In genomic region chr13:93191831-93192645, GRCm38 (mm10) we compare ENCODE assay signal across 8 mouse cellular contexts. TPM values are rescaled to one million over a fixed set of nuclear protein-coding genes. Genes with fewer than 3 reads are reported as not detected.
DNase-seq lines count a peak whose midpoint lies in the region; ATAC-seq and TF ChIP-seq lines count a peak whose summit lies in the region.

TSS of gene Tent2 (minus strand) at chr13:93192385.

- H3K4me3 ChIP-seq in embryonic facial prominence, embryonic 13.5 days, result peak within 1 kb of the TSS; percentile 84
- peak within 1 kb of the TSS; percentile 64 for H3K4me3 ChIP-seq in kidney, adult 2 months (ENCODE audit: insufficient read depth, low read depth, low read length)
- peak within 1 kb of the TSS; percentile 98 for H3K4me3 ChIP-seq in limb, embryonic 12.5 days (replicated peaks)
- H3K4me3 ChIP-seq in midbrain, embryonic 15.5 days, result peak within 1 kb of the TSS; percentile 99
- peak within 1 kb of the TSS; percentile 96 for H3K4me3 ChIP-seq in spleen, adult 2 months (ENCODE audit: extremely low read depth, insufficient read depth, insufficient read length)

- H3K27me3 ChIP-seq in embryonic facial prominence, embryonic 13.5 days, result no peaks in the 10 kb centered on the region
- no peaks in the 10 kb centered on the region for H3K27me3 ChIP-seq in kidney, adult 2 months (replicated peaks; ENCODE audit: control insufficient read depth, insufficient read depth, low read length)
- no peaks in the 10 kb centered on the region for H3K27me3 ChIP-seq in limb, embryonic 12.5 days
- no peaks in the 10 kb centered on the region for H3K27me3 ChIP-seq in midbrain, embryonic 15.5 days (replicated peaks)
- no peaks in the 10 kb centered on the region for H3K27me3 ChIP-seq in spleen, adult 2 months (ENCODE audit: control insufficient read depth, insufficient read depth, low read length)

- H3K36me3 ChIP-seq in embryonic facial prominence, embryonic 13.5 days, result no peaks in the 10 kb centered on the region
- H3K36me3 ChIP-seq in kidney, adult 2 months (ENCODE audit: control insufficient read depth, insufficient read depth, low read length), result no peaks in the 10 kb centered on the region
- H3K36me3 ChIP-seq in limb, embryonic 12.5 days, result 0 out of 2 replicates have a peak, but pooled peaks cover 3% of the 10 kb centered on the region
- no peaks in the 10 kb centered on the region for H3K36me3 ChIP-seq in midbrain, embryonic 15.5 days (replicated peaks)
- H3K36me3 ChIP-seq in spleen, adult 2 months (ENCODE audit: control insufficient read depth, insufficient read depth, low read length), result no peaks in the 10 kb centered on the region

- ATAC-seq in embryonic facial prominence, embryonic 13.5 days (ENCODE audit: insufficient number of reproducible peaks, insufficient read depth, low FRiP score, low TSS enrichment, low read depth), result peak; percentile 98
- peak; percentile 100 for ATAC-seq in limb, embryonic 12.5 days (ENCODE audit: insufficient number of reproducible peaks, insufficient read depth, low FRiP score, low TSS enrichment, low read depth)
- ATAC-seq in midbrain, embryonic 15.5 days (replicated peaks), result peak; percentile 100

- under 1% methylated on average over 70 of the region's 72 CpGs for WGBS in embryonic facial prominence, embryonic 13.5 days
- under 1% methylated on average over 72 of the region's 72 CpGs for WGBS in kidney, adult 2 months
- WGBS in limb, embryonic 12.5 days, result under 1% methylated on average over 71 of the region's 72 CpGs
- under 1% methylated on average over 67 of the region's 72 CpGs for WGBS in midbrain, embryonic 15.5 days
- WGBS in spleen, adult 2 months, result under 1% methylated on average over 72 of the region's 72 CpGs

- DNase-seq in 3134 (ENCODE audit: extremely low read depth, insufficient read length, low spot score), result peak; percentile 94
- DNase-seq in adrenal gland, postnatal 36 days, result peak; percentile 96 to 97
- peak; percentile 94 to 98 for DNase-seq in heart, adult 18-20 months
- DNase-seq in kidney, adult 2 months, result peak; percentile 98
- DNase-seq in spleen, adult 2 months (ENCODE audit: low read depth in 1 of 2, low spot score in 2 of 2), result peak; percentile 89 to 92

- H3K4me1 ChIP-seq in embryonic facial prominence, embryonic 13.5 days, result peaks cover 13% of the 10 kb centered on the region
- H3K4me1 ChIP-seq in kidney, adult 2 months (ENCODE audit: control insufficient read depth, insufficient read depth, low read length), result peaks cover 11% of the 10 kb centered on the region; the same call in 1 of the 2 replicates
- H3K4me1 ChIP-seq in limb, embryonic 12.5 days (replicated peaks), result peaks cover 11% of the 10 kb centered on the region
- peaks cover 21% of the 10 kb centered on the region for H3K4me1 ChIP-seq in midbrain, embryonic 15.5 days
- peaks cover 7% of the 10 kb centered on the region for H3K4me1 ChIP-seq in spleen, adult 2 months (ENCODE audit: control insufficient read depth, insufficient read depth, insufficient read length)

- peak within 1 kb of the TSS; percentile 97 for H3K9ac ChIP-seq in embryonic facial prominence, embryonic 13.5 days
- peak within 1 kb of the TSS; percentile 99 for H3K9ac ChIP-seq in limb, embryonic 12.5 days (replicated peaks)
- H3K9ac ChIP-seq in midbrain, embryonic 15.5 days, result peak within 1 kb of the TSS; percentile 96

- peak within 1 kb of the TSS; percentile 70 for H3K4me2 ChIP-seq in embryonic facial prominence, embryonic 13.5 days
- H3K4me2 ChIP-seq in limb, embryonic 12.5 days, result peak within 1 kb of the TSS; percentile 77
- peak within 1 kb of the TSS; percentile 76 for H3K4me2 ChIP-seq in midbrain, embryonic 15.5 days

- no peaks in the 10 kb centered on the region for H3K9me3 ChIP-seq in embryonic facial prominence, embryonic 13.5 days
- H3K9me3 ChIP-seq in limb, embryonic 12.5 days, result no peaks in the 10 kb centered on the region
- H3K9me3 ChIP-seq in midbrain, embryonic 15.5 days, result no peaks in the 10 kb centered on the region

- TF ChIP-seq POLR2A in kidney, adult 2 months (IDR thresholded peaks at IDR 0.05; ENCODE audit: low read depth, low read length), result peak; percentile 67
- peak; percentile 90 for TF ChIP-seq POLR2A in spleen, adult 2 months (IDR thresholded peaks at IDR 0.05; ENCODE audit: low read depth, low read length)

- no peak for TF ChIP-seq CTCF in kidney, adult 2 months (conservative IDR thresholded peaks at IDR 0.05; ENCODE audit: insufficient read depth, insufficient read length, low read depth, low read length)
- no peak for TF ChIP-seq CTCF in spleen, adult 2 months (IDR thresholded peaks at IDR 0.05; ENCODE audit: extremely low read depth, insufficient read depth, insufficient read length, insufficient replicate concordance)

- peak within 1 kb of the TSS; percentile 97 for H3K27ac ChIP-seq in embryonic facial prominence, embryonic 13.5 days
- peak within 1 kb of the TSS; percentile 63 for H3K27ac ChIP-seq in kidney, adult 2 months (ENCODE audit: insufficient read depth, low read depth, low read length)
- peak within 1 kb of the TSS; percentile 98 for H3K27ac ChIP-seq in limb, embryonic 12.5 days
- peak within 1 kb of the TSS; percentile 90 for H3K27ac ChIP-seq in midbrain, embryonic 15.5 days
- H3K27ac ChIP-seq in spleen, adult 2 months (ENCODE audit: insufficient read depth, low read length), result peak within 1 kb of the TSS; percentile 97

RNA-seq across cellular contexts. Expression of gene Tent2, which starts in this region (rescaled TPM):
- total RNA-seq in adrenal gland, postnatal 36 days (2021), result 10 to 100 TPM; 30.8 to 32.4 TPM
- polyA plus RNA-seq in embryonic facial prominence, embryonic 13.5 days (2015; fragmentation: Nextera tagmentation; extraction: Ambion mirVana), result 68.8 and 74.1 TPM in 2 replicates
- total RNA-seq in heart, adult 18-20 months (2021), result 10 to 100 TPM; 13.5 to 14.8 TPM
- polyA plus RNA-seq in kidney, adult 2 months (2012; rRNA removed), result 10.9 and 15.9 TPM in 2 replicates
- 70.5 and 73.6 TPM in 2 replicates for polyA plus RNA-seq in limb, embryonic 12.5 days (2016; fragmentation: Nextera tagmentation; extraction: Ambion mirVana)
- polyA plus RNA-seq in midbrain, embryonic 15.5 days (2015; fragmentation: Nextera tagmentation; extraction: Ambion mirVana), result 35.9 and 36.1 TPM in 2 replicates
- polyA plus RNA-seq in spleen, adult 2 months (2012; rRNA removed), result 13.1 and 15.7 TPM in 2 replicates

Comparison
In these comparisons a context has a peak if more than half of its experiments do, and no peak if none do; other contexts are left out.
1. Peak in every context shown above with its lines: DNase-seq, ATAC-seq, H3K4me3 ChIP-seq and H3K27ac ChIP-seq.